Mouse (Mus musculus) neutrophil, adult 83 days (primary cell): ENCODE data around the gene Pcnx3. TPM values are rescaled to one million over a fixed set of nuclear protein-coding genes. Genes with fewer than 3 reads are reported as not detected.

ENCODE experiments used
- total RNA-seq, 2 experiments: library from RNA; stranded (reverse); gene quantifications; one replicate each; pipeline ENCODE4 v1.2.4; 2023

Gene Pcnx3
- total RNA-seq: 10 to 100 TPM; 81.9 to 82.5 TPM

DNA sequence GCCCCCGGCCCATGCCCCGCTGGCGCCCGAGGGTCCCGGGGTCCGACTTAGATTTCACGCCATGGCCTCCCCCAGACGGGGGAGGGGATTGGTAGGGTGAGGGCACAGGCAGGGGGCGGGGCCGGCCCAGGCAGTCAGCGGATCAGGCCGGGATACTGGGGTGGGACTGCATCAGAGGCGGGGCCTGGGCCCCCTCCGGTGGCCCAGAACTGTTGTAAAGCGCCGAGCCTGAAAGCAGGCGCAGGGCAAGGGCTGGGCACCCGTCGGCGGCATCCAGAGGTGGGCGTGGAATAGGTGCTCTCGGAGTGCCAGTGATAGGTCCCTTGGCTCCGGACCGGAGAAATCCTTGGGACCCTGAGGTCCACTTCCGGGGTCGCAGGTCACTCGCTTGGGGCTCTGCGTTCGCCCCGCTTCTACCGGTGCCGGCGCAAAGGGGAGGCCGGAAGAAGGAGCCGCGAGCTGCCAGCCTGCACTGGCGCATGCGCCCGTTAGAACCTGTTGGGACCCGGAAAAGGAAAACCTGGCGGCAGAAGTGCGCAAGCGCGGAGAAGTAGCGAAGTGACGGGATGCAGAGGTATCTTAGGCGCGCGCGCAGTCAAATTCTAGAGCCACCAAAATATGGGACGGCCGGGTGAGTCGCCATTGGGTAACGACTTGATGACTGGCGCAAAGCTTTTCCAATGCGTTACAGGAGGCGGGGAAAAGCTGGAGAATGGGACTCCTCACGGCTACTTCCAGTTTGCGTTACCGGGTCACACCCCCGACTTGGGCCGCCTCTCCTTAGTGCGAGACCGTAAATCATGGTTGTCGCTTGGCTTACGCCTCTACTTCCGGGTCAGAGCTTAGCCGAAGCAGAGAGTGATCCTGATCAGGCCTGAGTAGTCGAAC is at the start of gene Pcnx3, which contains the start of gene Map3k11:
TSS of gene Pcnx3 (minus strand) at position 709 of the 888 bp plus-strand sequence.
TSS of gene Map3k11 (plus strand) at position 543 of the 888 bp plus-strand sequence.

DNA sequence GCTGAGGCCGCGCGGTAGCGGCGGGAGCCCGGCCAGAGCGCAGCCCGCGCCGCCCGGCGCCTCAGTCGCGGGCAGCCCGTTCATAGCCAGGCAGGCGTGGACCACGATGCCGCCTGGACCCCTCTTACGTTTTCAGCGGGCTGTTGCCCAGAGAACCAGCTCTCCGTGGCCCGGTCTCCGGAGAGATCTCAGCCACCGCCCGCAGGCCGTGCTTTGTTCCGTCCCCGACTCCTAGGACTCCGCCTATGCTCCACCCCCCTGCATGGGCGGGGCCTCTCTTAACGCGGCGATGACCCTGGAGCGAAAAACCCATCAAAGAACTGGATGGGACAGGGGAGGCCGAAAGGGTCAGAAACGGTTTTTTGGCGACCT is 40.7 kb upstream of the Pcnx3 start, which contains the start of gene Fam89b:
TSS of gene Fam89b (minus strand) at position 210 of the 372 bp plus-strand sequence.

DNA sequence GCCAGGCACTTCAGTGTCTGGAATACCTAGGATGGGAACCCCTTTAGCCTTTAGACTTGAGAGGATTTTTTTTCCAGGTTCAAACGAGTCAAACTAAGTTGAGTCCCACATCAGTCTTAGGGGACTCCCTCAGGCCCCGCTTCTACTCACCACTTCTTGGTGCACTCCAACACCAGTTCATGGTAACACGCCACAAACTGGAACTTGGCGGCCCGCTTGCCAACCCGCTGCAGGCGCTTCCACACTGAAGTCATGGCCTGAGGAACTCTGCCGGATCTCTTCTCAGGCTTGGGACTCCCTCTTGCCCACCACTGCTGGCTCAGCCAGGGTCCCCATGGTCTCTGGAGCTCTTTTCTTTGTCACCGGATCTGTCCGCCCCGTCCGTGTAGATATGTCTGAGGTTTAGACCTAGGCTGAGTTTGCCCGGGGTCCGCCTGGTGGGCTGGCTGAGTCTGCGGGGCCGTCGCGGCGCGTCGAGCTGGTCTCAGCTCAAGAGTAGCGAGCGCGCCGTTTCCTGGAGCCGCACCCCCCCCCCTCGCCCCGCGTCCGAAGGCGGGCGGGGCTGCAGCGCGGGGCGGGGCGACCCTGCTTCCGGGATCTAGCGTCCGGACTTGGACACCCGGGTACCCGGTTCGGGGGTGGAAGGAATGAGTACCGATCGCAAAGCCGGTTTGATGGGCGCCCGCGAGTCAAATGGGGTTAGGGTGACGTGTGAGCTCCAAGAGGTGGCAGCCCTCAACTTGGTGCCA is 37.2 kb upstream of the Pcnx3 start, which contains the start of gene Ehbp1l1:
TSS of gene Ehbp1l1 (minus strand) at position 551 of the 749 bp plus-strand sequence.

DNA sequence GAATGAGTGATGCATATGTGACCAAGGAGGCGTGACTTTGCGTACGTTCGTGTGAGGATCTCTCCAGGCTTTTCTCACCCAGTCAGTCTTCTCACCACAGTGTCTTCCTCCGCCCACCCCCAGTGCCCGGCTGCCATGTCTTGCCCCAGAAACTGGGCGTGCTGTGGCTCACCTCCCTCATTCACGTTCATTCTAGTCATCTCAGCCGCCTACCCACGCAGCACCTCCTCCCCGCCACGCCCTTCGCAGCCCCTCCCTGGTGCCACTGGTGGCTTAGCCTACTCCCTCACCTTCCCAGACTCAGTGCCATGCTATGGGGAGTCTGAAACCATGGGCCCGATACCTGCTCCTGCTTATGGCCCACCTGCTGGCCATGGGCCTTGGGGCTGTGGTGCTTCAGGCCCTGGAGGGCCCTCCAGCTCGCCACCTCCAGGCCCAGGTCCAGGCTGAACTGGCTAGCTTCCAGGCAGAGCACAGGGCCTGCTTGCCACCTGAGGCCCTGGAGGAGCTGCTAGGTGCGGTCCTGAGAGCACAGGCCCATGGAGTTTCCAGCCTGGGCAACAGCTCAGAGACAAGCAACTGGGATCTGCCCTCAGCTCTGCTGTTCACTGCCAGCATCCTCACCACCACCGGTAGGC is 15.6 kb upstream of the Pcnx3 start, which contains the start of gene Kcnk7:
TSS of gene Kcnk7 (plus strand) at position 205 of the 638 bp plus-strand sequence.

GRCm38 (mm10) chr19:5662981-5663913 is 25.5 kb downstream of the Pcnx3 start, which contains the start of gene Sipa1:
Gene Sipa1, minus strand, starts transcription at chr19:5663707.

GRCm38 (mm10) chr19:5637069-5638047 is 51.4 kb downstream of the Pcnx3 start, which contains the start of gene Rela:
Gene Rela, plus strand, starts transcription at chr19:5637483.

Other genes with a start within 250 kb of the Pcnx3 start
- gene Fosl1, start 241.4 kb downstream of the Pcnx3 start, total RNA-seq: 10 to 100 TPM; 37.1 to 40.2 TPM
- gene Ccdc85b, start 231.0 kb downstream of the Pcnx3 start, total RNA-seq: 1 to 10 TPM; 1.6 TPM
- 10 to 100 TPM; 47.8 to 53.1 TPM for gene Fibp, start 228.3 kb downstream of the Pcnx3 start, total RNA-seq
- not detected for gene Ctsw, start 220.4 kb downstream of the Pcnx3 start, total RNA-seq
- gene Efemp2, start 215.0 kb downstream of the Pcnx3 start, total RNA-seq: 1 to 10 TPM in 1 of 2 experiments, under 1 TPM in 1; 0.53 to 1.8 TPM
- 10 to 100 TPM; 17.1 to 18.7 TPM for gene Mus81, start 200.5 kb downstream of the Pcnx3 start, total RNA-seq
- gene Cfl1, start 198.5 kb downstream of the Pcnx3 start, total RNA-seq: 1,000 to 10,000 TPM; 1,642 to 1,678 TPM
- gene 1700020D05Rik, start 185.1 kb downstream of the Pcnx3 start, total RNA-seq: 1 to 10 TPM; 1.2 to 1.4 TPM
- gene Snx32, start 178.4 kb downstream of the Pcnx3 start, total RNA-seq: 1 to 10 TPM; 6.2 to 6.6 TPM
- under 1 TPM in 1 of 2 experiments, not detected in 1; 0.18 TPM for gene Ovol1, start 128.3 kb downstream of the Pcnx3 start, total RNA-seq
- 10 to 100 TPM; 72.1 to 79.9 TPM for gene Ap5b1, start 120.9 kb downstream of the Pcnx3 start, total RNA-seq
- 100 to 1,000 TPM; 164 to 169 TPM for gene Rnaseh2c, start 87.0 kb downstream of the Pcnx3 start, total RNA-seq
- 10 to 100 TPM; 63.2 to 72.7 TPM for gene Kat5, start 78.7 kb downstream of the Pcnx3 start, total RNA-seq
- 10 to 100 TPM; 72.2 to 81.3 TPM for gene Rela, start 51.4 kb downstream of the Pcnx3 start, total RNA-seq
- 100 to 1,000 TPM; 201 to 208 TPM for gene Sipa1, start 25.2 kb downstream of the Pcnx3 start, total RNA-seq
- 10 to 100 TPM; 80.6 to 97.7 TPM for gene Map3k11, start 166 bp downstream of the Pcnx3 start, total RNA-seq
- gene Kcnk7, start 15.5 kb upstream of the Pcnx3 start, total RNA-seq: under 1 TPM in 1 of 2 experiments, not detected in 1; 0.77 TPM
- gene Ehbp1l1, start 37.4 kb upstream of the Pcnx3 start, total RNA-seq: 100 to 1,000 TPM; 146 to 165 TPM
- 10 to 100 TPM; 54.5 to 58.8 TPM for gene Fam89b, start 40.7 kb upstream of the Pcnx3 start, total RNA-seq
- gene Ltbp3, start 52.0 kb upstream of the Pcnx3 start, total RNA-seq: 1 to 10 TPM; 2.3 to 3.3 TPM
- gene Scyl1, start 82.5 kb upstream of the Pcnx3 start, total RNA-seq: 10 to 100 TPM; 48.2 to 54.7 TPM
- 10 to 100 TPM; 59.9 to 62.7 TPM for gene Frmd8, start 186.4 kb upstream of the Pcnx3 start, total RNA-seq
- 10 to 100 TPM; 48.2 to 55.2 TPM for gene Slc25a45, start 188.9 kb upstream of the Pcnx3 start, total RNA-seq
- 1 to 10 TPM; 2.4 to 3.3 TPM for gene Tigd3, start 205.2 kb upstream of the Pcnx3 start, total RNA-seq
- 100 to 1,000 TPM; 106 to 111 TPM for gene Dpf2, start 224.1 kb upstream of the Pcnx3 start, total RNA-seq
- gene Cdc42ep2, start 235.9 kb upstream of the Pcnx3 start, total RNA-seq: 1 to 10 TPM; 3.2 to 4.7 TPM